Mouse (Mus musculus) liver, embryonic 14.5 days (tissue): Measurements from ENCODE around the gene Bves.

Experiments
- CTCF ChIP-seq: IDR thresholded peaks from 2 replicates; pipeline ENCODE4 v1.5.1; 2016; ENCODE audit warnings: antibody characterized with exemption, low read depth, control low read depth
- EP300 ChIP-seq: IDR thresholded peaks from 2 replicates; pipeline ENCODE4 v1.6.1; 2016; ENCODE audit warnings: antibody characterized with exemption, low read depth

DNA sequence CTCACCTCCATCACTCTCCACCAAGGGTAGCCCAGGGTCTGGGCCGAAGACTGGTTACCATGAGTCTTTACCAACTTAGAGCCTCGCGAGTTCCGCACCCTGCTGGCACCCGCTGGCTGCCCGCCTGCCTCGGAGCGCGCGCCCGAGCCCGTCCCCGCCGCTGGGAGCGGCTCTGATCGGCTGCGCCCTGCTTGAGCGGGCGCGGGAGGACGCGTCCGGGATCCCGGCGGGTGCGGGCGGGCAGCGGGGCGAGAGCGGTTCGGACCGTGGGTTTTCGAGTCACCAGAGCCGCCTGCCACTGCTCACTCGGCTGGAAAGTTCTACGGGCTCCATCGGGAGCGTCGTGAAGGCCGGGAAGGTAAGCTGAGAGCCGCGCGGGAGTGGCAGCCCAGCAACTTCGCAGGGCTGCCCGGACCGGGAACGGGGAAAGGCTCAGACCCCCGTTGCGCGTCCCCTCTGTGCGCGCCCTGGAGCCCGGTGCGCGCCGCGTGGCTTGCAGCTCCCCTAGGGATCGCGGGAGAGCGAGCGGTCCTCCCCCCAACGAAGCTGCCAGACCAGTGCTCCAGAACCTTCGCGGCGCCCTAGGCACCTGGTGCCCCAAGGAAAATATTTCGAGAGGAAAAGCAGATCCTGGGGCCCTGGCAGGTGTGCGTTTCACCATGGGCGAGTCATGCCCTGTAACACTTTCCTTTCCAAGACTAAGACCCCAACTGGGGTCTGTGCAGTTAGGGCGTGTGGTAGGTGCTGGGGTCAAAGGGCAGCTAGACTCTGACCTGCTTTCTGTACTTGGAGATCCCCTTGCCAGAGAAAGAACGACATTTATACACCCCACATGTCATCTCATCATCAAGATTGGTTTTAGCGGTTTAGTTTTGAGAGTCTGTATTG lies 46.1 kb upstream of the Bves start:
- no peak for TF ChIP-seq CTCF
- TF ChIP-seq EP300 = no peak
